Mouse (Mus musculus): Measurements from ENCODE around the gene Phpt1. TPM values are rescaled to one million over a fixed set of nuclear protein-coding genes. Genes with fewer than 3 reads are reported as not detected.
A peak's percentile ranks its signal among the peaks of the same experiment; 100 is the strongest.

Gene Phpt1
- polyA plus RNA-seq (2012; rRNA removed): 102 and 112 TPM in 2 replicates

DNA sequence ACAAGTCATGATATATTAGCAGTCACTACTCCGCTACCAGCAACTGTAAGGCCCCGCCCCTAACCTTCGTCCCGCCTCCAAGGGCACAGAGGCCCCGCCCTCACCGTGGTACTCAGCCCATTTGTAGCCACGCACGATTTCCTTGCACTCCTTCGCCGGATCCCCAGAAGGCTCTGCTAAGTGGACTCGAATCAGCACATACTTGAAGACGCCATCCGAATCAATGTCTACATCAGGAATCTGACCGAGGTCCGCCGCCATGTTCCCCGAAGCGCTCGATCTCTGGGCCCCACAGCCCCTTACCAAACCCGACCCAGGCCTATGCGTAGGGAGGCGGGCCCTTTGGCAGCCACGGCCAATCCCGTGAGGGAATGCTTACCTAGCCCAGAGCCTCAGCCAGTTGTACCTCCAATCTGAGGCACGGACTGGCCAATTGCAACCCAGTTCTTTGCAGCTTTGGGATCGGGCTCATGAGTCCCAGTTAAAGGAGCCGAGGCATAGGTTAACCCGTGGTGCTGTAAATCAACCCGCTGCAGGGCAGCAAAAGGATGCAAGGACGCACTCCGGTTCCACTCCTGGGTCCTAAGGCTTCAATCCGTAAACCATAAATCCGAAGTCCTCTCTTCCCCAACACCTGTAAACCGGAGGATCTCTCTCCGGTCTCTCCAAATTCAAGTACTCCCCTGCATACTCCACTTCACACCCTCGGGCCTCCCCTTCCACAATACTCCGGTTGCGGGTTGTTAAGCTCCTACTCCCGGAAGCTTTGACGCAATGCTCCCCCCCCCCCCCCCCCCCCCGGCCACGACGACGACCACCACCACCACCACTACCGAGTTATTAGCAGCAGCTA lies at the start of gene Phpt1, which contains the start of gene Mamdc4:
Gene Phpt1, minus strand, starts transcription at position 646 of the 853 bp plus-strand sequence.
Gene Mamdc4, minus strand, starts transcription at position 267 of the 853 bp plus-strand sequence.
- peaks cover 50% of the 10 kb centered on the region for H3K4me1 ChIP-seq (ENCODE audit: control insufficient read depth, insufficient read depth, low read length)
- peak within 1 kb of the TSS; percentile 45 for H3K27ac ChIP-seq (ENCODE audit: control insufficient read depth, insufficient read depth, low read depth, low read length)
- H3K4me3 ChIP-seq (ENCODE audit: control insufficient read depth, low read depth, low read length): peak within 1 kb of the TSS; percentile 80
- H3K27me3 ChIP-seq (ENCODE audit: control insufficient read depth, insufficient read depth, low read length): no peaks in the 10 kb centered on the region
- no peaks in the 10 kb centered on the region for H3K36me3 ChIP-seq (ENCODE audit: control insufficient read depth, insufficient read depth, low read length)
- peak; percentile 76 for TF ChIP-seq POLR2A (IDR thresholded peaks at IDR 0.05; ENCODE audit: control insufficient read depth, low read depth, low read length)
- TF ChIP-seq CTCF (IDR thresholded peaks at IDR 0.05; ENCODE audit: control insufficient read depth, insufficient read depth, insufficient replicate concordance, low read depth, low read length): no peak

DNA sequence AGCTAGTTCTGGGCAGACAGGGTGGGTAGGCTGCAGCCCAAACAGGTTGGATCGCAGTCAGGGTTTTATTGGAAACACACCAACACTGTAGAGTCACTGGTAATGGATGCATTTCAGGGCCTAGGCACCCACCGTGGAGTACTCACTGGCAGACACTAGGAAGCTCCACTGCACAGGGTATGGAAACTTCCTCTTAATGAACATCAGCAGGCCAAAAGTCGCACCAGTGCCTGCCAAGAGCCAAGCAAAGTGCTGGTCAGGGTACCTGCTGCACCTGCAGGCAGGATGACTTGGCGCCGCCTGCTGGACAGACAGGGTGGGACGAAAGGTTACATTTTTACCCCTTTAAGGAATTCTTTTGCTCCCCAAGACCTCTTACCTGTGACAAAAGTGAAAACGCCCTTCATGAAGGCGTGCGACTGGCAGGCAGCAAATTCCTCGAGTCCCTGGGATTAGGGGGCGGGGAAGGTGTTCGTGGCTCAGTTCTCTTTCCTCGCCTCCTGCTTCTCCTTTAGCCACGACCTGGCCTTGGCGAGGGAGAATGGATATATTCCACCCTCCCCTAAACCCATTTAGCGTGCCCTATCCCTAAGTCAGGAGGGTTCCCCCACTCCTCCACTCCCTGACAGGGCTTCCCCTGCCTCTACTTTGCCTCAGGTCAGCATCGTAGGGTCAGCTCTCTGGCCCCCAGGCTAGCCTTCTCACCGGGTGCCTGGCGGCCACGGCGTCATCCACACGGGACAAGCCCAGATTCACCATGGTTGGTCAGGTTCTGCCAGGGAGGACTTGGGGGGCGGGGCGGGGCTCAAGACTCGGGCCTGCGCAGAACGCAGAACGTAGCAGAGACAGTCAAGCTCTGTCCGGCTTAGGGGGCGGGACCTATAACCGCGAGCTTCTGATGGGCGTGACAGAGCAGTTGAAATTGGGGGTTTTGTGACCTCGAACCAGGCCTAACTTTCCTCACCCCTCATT lies 46.5 kb upstream of the Phpt1 start, which contains the start of gene Tmem141:
Gene Tmem141, minus strand, starts transcription at position 777 of the 972 bp plus-strand sequence.
- Histone ChIP-seq H3K4me1 (ENCODE audit: control insufficient read depth, insufficient read depth, low read length) (peaks cover 13% of the 10 kb centered on the region), H3K27me3 (ENCODE audit: control insufficient read depth, insufficient read depth, low read length) (no peaks in the 10 kb centered on the region), H3K4me3 (ENCODE audit: control insufficient read depth, low read depth, low read length) (peak within 1 kb of the TSS; percentile 87), H3K36me3 (ENCODE audit: control insufficient read depth, insufficient read depth, low read length) (no peaks in the 10 kb centered on the region), H3K27ac (ENCODE audit: control insufficient read depth, insufficient read depth, low read depth, low read length) (peak within 1 kb of the TSS; percentile 83)
- TF ChIP-seq POLR2A (IDR thresholded peaks at IDR 0.05; ENCODE audit: control insufficient read depth, low read depth, low read length) (peak; percentile 38; the same call in 1 of the 2 replicates), CTCF (IDR thresholded peaks at IDR 0.05; ENCODE audit: control insufficient read depth, insufficient read depth, insufficient replicate concordance, low read depth, low read length) (peak; percentile 62; the same call in 1 of the 2 replicates)

DNA sequence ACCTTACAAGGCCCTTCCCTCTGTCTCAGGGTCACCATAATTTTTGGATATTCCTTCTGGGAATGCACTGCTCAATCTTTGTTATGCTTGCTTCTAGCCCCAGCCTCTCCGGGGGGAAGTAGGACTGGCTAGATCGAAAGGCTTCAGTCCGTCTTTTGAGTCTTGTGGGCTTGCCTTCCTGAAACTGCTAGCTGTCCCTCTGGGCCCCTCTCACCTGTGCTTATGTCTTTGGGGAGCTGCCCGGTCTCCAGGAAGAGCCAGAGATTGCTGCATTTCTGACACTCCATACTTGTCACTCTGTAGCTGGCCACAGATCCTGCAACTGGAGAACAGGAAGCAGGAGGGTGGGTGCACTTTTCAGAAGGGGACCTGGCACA lies 45.8 kb upstream of the Phpt1 start:
- no peak overlapping the region for H3K27ac ChIP-seq (ENCODE audit: control insufficient read depth, insufficient read depth, low read depth, low read length)
- TF ChIP-seq POLR2A (IDR thresholded peaks at IDR 0.05; ENCODE audit: control insufficient read depth, low read depth, low read length) (no peak), CTCF (IDR thresholded peaks at IDR 0.05; ENCODE audit: control insufficient read depth, insufficient read depth, insufficient replicate concordance, low read depth, low read length) (no peak)
- H3K36me3 ChIP-seq (ENCODE audit: control insufficient read depth, insufficient read depth, low read length): no peaks in the 10 kb centered on the region

DNA sequence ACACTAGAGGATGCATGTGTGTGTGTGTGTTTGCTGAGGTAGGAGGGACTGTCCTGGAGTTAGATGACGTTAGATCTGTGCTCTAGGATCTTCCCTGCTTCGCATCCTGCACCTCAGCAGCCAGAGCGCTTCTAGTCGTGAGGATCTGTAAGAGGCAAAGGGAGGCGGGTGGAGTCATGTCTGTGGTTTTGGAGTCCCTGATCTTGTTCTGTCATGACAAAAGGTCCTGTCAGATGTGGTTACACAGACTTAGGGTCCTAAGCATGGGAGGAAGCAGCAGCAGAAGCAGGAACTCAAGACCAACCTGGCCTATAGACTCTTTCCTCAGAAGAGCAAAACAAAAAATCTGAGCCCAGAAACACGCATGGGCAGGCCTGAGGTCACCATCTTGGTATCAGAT lies 45.4 kb upstream of the Phpt1 start:
- Histone ChIP-seq H3K36me3 (ENCODE audit: control insufficient read depth, insufficient read depth, low read length) (no peaks in the 10 kb centered on the region), H3K27ac (ENCODE audit: control insufficient read depth, insufficient read depth, low read depth, low read length) (no peak overlapping the region), H3K4me3 (ENCODE audit: control insufficient read depth, low read depth, low read length) (peak overlapping the region; percentile 87), H3K4me1 (ENCODE audit: control insufficient read depth, insufficient read depth, low read length) (peaks cover 18% of the 10 kb centered on the region), H3K27me3 (ENCODE audit: control insufficient read depth, insufficient read depth, low read length) (no peaks in the 10 kb centered on the region)
- no peak for TF ChIP-seq POLR2A (IDR thresholded peaks at IDR 0.05; ENCODE audit: control insufficient read depth, low read depth, low read length)
- TF ChIP-seq CTCF (IDR thresholded peaks at IDR 0.05; ENCODE audit: control insufficient read depth, insufficient read depth, insufficient replicate concordance, low read depth, low read length): no peak

More for the DNA sequence above, 45.8 kb upstream of the Phpt1 start:
- H3K27me3 ChIP-seq (ENCODE audit: control insufficient read depth, insufficient read depth, low read length): no peaks in the 10 kb centered on the region
- H3K4me3 ChIP-seq (ENCODE audit: control insufficient read depth, low read depth, low read length): peak overlapping the region; percentile 87
- peaks cover 16% of the 10 kb centered on the region for H3K4me1 ChIP-seq (ENCODE audit: control insufficient read depth, insufficient read depth, low read length)

DNA sequence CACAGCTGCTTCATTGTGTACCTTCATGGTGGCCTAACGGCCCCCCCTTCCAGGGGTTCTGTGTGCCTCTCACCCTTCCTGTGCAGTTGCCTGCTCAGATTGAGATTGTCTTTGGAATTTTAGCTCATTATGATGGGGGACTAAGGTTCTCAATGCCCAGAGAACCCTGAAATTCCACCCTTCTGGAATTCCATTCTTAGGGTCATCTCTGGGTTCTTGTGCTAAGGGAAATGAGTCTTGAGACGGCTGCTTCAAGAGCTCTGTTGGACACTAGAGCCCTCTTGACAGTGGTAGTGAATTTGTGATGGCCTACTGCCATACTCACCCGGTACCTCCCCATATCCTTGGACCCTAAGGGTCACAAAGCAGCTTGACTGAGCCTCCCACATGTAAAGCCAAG lies 42.6 kb upstream of the Phpt1 start, which contains the start of gene Ccdc183:
Gene Ccdc183, minus strand, starts transcription at position 101 of the 400 bp plus-strand sequence.
- H3K27me3 ChIP-seq (ENCODE audit: control insufficient read depth, insufficient read depth, low read length): no peaks in the 10 kb centered on the region

DNA sequence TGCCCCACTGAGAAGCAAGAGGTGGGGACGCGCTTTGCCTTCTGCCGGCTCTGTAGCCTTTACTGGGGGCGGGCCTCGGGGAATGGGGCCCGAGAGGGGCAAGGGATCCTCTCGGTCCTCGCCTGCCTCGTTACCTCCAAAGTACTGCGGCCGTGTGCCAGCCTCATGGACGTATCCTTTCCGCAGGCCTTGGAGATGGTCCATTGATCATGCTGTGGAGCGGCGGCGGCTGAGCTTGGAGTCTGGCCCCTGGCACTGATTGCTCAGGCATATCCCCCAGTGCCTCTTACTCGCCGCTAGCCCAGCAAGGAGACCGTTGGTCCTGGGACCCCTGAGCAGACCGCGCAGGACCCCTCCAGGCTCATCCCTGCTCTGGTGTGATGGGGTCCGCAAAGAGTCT lies 41.4 kb upstream of the Phpt1 start:
- Histone ChIP-seq H3K36me3 (ENCODE audit: control insufficient read depth, insufficient read depth, low read length) (no peaks in the 10 kb centered on the region; the same call in 1 of the 2 replicates), H3K27ac (ENCODE audit: control insufficient read depth, insufficient read depth, low read depth, low read length) (no peak overlapping the region; the same call in 1 of the 2 replicates), H3K27me3 (ENCODE audit: control insufficient read depth, insufficient read depth, low read length) (no peaks in the 10 kb centered on the region), H3K4me1 (ENCODE audit: control insufficient read depth, insufficient read depth, low read length) (peaks cover 12% of the 10 kb centered on the region), H3K4me3 (ENCODE audit: control insufficient read depth, low read depth, low read length) (peak overlapping the region; percentile 82)
- TF ChIP-seq POLR2A (IDR thresholded peaks at IDR 0.05; ENCODE audit: control insufficient read depth, low read depth, low read length) (no peak), CTCF (IDR thresholded peaks at IDR 0.05; ENCODE audit: control insufficient read depth, insufficient read depth, insufficient replicate concordance, low read depth, low read length) (no peak)

More for the DNA sequence above, 42.6 kb upstream of the Phpt1 start, which contains the start of gene Ccdc183:
- no peak for TF ChIP-seq CTCF (IDR thresholded peaks at IDR 0.05; ENCODE audit: control insufficient read depth, insufficient read depth, insufficient replicate concordance, low read depth, low read length)
- 0 out of 2 replicates have a peak, but pooled peaks have one; percentile 21 for TF ChIP-seq POLR2A (IDR thresholded peaks at IDR 0.05; ENCODE audit: control insufficient read depth, low read depth, low read length)
- Histone ChIP-seq H3K27ac (ENCODE audit: control insufficient read depth, insufficient read depth, low read depth, low read length) (peak within 1 kb of the TSS; percentile 5; the same call in 1 of the 2 replicates), H3K36me3 (ENCODE audit: control insufficient read depth, insufficient read depth, low read length) (no peaks in the 10 kb centered on the region), H3K4me3 (ENCODE audit: control insufficient read depth, low read depth, low read length) (peak within 1 kb of the TSS; percentile 87), H3K4me1 (ENCODE audit: control insufficient read depth, insufficient read depth, low read length) (peaks cover 18% of the 10 kb centered on the region)
